In genomic region chrX:135008021-135008420, GRCm38 (mm10) we compare ENCODE assay signal across 8 mouse cellular contexts. TPM values are rescaled to one million over a fixed set of nuclear protein-coding genes. Genes with fewer than 3 reads are reported as not detected.
DNase-seq lines count a peak whose midpoint lies in the region; ATAC-seq lines count a peak whose summit lies in the region.

No protein-coding gene starts in this region.

- no peak overlapping the region for H3K9ac ChIP-seq in forebrain, embryonic 12.5 days
- no peak overlapping the region for H3K9ac ChIP-seq in limb, embryonic 11.5 days (ENCODE audit: low read length)

- H3K9me3 ChIP-seq in forebrain, embryonic 12.5 days = no peaks in the 10 kb centered on the region
- H3K9me3 ChIP-seq in limb, embryonic 11.5 days (ENCODE audit: control insufficient read depth, low read length) = no peaks in the 10 kb centered on the region

- H3K4me1 ChIP-seq in forebrain, embryonic 12.5 days = no peaks in the 10 kb centered on the region
- H3K4me1 ChIP-seq in limb, embryonic 11.5 days (ENCODE audit: control insufficient read depth, insufficient read depth, low read length) = no peaks in the 10 kb centered on the region

- H3K4me3 ChIP-seq in forebrain, embryonic 12.5 days (replicated peaks) = peak overlapping the region; percentile 58
- H3K4me3 ChIP-seq in limb, embryonic 11.5 days (ENCODE audit: low read depth, low read length) = peak overlapping the region; percentile 51

- no peak overlapping the region for H3K27ac ChIP-seq in forebrain, embryonic 12.5 days
- H3K27ac ChIP-seq in limb, embryonic 11.5 days (replicated peaks; ENCODE audit: low read depth, low read length) = no peak overlapping the region

- DNase-seq in adrenal gland, postnatal 14 days = peak; percentile 4
- DNase-seq in adrenal gland, adult 8-10 months = no peak
- peak; percentile 38 for DNase-seq in CD4-positive helper T cell, adult 2 months (ENCODE audit: low read depth, low spot score)
- no peak for DNase-seq in limb, embryonic 11.5 days (ENCODE audit: low spot score)
- peak; percentile 60 for DNase-seq in naive thymus-derived CD4-positive, alpha-beta T cell, adult 2 months (ENCODE audit: low read depth)
- no peak for DNase-seq in layer of hippocampus, adult 11-12 months (ENCODE audit: low spot score)
- no peak for DNase-seq in ovary, postnatal 36 days (ENCODE audit: low spot score)

- 32% methylated on average over 5 of the region's 5 CpGs for WGBS in forebrain, embryonic 12.5 days
- 53% methylated on average over 5 of the region's 5 CpGs for WGBS in limb, embryonic 11.5 days

- no peak for ATAC-seq in forebrain, embryonic 12.5 days (ENCODE audit: low FRiP score)
- no peak for ATAC-seq in limb, embryonic 11.5 days (ENCODE audit: insufficient number of reproducible peaks, low FRiP score, low TSS enrichment, low read depth)

- peak overlapping the region; percentile 47 for H3K4me2 ChIP-seq in forebrain, embryonic 12.5 days
- H3K4me2 ChIP-seq in limb, embryonic 11.5 days (ENCODE audit: low read depth, severe bottlenecking) = peak overlapping the region; percentile 38

- peaks cover 9% of the 10 kb centered on the region for H3K27me3 ChIP-seq in forebrain, embryonic 12.5 days
- H3K27me3 ChIP-seq in limb, embryonic 11.5 days (ENCODE audit: control insufficient read depth, insufficient read depth, low read length) = peaks cover 5% of the 10 kb centered on the region; the same call in 1 of the 2 replicates

- no peaks in the 10 kb centered on the region for H3K36me3 ChIP-seq in forebrain, embryonic 12.5 days (replicated peaks)
- no peaks in the 10 kb centered on the region for H3K36me3 ChIP-seq in limb, embryonic 11.5 days (ENCODE audit: control insufficient read depth, insufficient read depth, low read length)

RNA-seq across cellular contexts. Expression of gene Zmat1, which starts 1.0 kb away (rescaled TPM):
- 6.7 and 7.3 TPM in 2 replicates for total RNA-seq in adrenal gland, postnatal 14 days (2021)
- total RNA-seq in adrenal gland, adult 8-10 months (2022) = 10 to 100 TPM in 3 of 4 experiments, 1 to 10 TPM in 1; 9.4 to 10.9 (median 10.3) TPM
- 6.3 and 6.7 TPM in 2 replicates for polyA plus RNA-seq in forebrain, embryonic 12.5 days (2016; fragmentation: Nextera tagmentation; extraction: Ambion mirVana)
- 6.1 and 6.7 TPM in 2 replicates for polyA plus RNA-seq in limb, embryonic 11.5 days (2014; fragmentation: Nextera tagmentation; extraction: Ambion mirVana)

RNA-seq across cellular contexts. Expression of gene Nxf2, which starts 43.5 kb away (rescaled TPM):
- not detected in 2 replicates for total RNA-seq in adrenal gland, postnatal 14 days (2021)
- total RNA-seq in adrenal gland, adult 8-10 months (2022) = under 1 TPM in 2 of 4 experiments, not detected in 2; 0.11 to 0.25 TPM
- 0.28 and 0.62 TPM in 2 replicates for polyA plus RNA-seq in forebrain, embryonic 12.5 days (2016; fragmentation: Nextera tagmentation; extraction: Ambion mirVana)
- 0.81 and 1.0 TPM in 2 replicates for polyA plus RNA-seq in limb, embryonic 11.5 days (2014; fragmentation: Nextera tagmentation; extraction: Ambion mirVana)

Comparison
In these comparisons a context has a peak if more than half of its experiments do, and no peak if none do; other contexts are left out.
1. DNase-seq: peak in adrenal gland, postnatal 14 days (single experiment), CD4-positive helper T cell, adult 2 months (single experiment) and naive thymus-derived CD4-positive, alpha-beta T cell, adult 2 months (single experiment); none in adrenal gland, adult 8-10 months (single experiment), limb, embryonic 11.5 days (single experiment), layer of hippocampus, adult 11-12 months (single experiment) and ovary, postnatal 36 days (single experiment).